Mouse (Mus musculus) T-helper 1 cell (primary cell): ENCODE results near the gene Ss18l1.

Experiments used
- in situ Hi-C: fragments of 300-600 bp; cut with MboI, MseI; formaldehyde crosslinking; loops from one replicate; pipeline ENCODE4 v1.15.1; 2025; ENCODE audit warnings: high pct_unique_total_duplicates

Gene Ss18l1

DNA sequence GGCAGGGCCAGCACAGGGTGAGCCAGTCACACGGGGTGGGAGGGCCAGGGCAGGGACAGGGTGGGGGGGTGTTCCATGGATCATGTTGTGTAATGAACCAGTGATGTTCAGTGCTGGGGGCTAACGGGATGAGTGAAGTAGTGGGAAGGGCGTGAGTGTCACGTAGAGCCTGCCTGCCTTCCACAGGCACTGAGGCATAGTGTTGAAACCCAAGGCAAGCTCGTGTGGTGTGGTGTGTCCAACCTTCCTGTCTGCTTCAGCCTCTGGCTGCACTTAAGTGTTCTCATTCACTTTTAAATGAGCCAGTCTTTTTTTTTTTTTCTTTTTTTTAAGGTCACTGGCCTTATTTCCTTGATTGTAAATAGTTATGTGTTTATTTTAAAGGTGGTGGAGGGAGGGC lies 7.6 kb upstream of the Ss18l1 start:
- in situ Hi-C loops: loop anchor here (5.0 kb wide), 2 partner anchors 67 to 233 kb away; no protein-coding TSS in a partner anchor

DNA sequence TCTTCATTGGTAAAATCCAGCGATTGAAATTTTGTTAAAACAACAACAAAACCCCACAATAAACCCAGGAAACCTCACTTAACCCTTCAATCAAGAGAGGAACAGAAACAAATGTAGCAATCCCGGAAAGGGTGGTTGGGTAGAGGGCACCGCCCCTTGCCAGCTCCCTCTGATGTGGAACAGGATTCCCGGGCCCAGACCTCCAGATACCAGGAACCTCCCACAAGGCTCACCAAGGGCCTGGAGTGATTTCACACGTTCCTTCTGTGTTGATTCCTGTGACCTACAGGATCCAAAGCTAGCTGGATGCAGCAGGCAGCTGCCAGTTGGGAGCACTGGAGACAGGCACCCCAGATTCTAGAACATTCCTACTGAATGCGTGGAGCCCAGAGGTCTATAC lies 1.9 kb upstream of the Ss18l1 start:
- in situ Hi-C loops: no loop called here

DNA sequence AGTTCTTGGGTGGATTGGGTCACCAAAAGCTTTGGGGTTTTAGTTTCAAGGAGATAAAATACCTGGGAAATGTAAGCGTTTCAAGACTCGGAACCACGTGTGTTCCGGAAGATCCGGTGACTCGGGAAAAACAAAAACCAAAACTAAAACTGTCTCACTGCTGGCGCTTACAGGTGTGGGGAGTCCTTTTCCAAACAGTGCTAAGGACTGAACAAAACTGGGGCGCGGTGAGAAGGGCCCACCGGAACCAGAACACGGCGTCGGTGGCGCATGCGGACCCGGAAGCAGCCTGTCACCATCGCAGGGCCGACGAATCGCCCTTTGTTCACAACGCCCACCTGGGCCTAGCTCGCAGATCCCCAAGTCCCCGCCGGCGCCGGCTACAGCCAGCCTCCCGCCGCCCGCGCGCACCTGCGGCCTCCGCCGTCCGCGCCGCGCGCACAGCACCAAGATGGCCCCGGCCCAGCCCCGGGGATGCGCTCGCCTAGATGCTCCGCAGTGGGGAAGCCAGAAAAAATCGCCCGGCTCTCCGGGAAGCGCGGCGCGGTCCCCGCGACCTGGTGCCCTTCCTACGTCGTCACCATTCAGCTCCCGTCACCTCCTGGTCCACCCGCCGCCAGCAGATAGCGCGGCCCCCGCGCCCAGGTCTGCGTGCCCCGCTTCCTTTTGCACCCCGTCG lies 593 bp upstream of the Ss18l1 start:
- in situ Hi-C loops: no loop called here

DNA sequence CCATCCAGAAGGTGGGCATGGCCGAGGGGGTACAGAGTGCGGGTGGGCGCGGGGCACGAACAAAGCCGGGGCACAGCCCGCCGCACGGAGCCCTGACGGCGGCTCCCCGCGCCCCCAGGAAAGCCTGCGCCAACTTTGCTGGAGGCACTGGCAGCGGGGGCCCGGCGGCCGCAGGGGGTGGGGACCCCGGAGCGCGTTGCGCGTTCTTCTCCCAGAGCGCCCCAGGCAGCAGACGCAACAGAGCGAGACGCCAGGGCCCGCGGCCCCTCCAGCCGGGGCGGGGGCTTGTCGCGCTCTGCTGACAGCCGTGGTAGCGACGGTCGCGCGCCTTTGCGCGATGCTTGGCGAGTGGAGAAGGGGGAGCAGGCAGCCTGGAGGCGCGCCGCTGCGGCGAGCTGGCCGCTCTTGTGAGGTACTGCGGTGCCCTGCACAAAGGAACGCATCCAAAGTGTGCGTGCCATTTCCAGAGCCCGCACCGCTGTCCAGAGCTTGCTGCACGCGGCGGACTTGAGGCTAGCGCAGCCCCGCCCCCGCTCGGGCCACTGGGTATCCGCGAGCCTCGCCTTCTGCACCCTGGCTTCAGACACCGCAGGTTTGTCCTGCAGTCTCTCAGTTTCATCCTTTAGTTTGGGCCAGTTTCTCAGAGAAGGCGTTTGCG lies 678 bp downstream of the Ss18l1 start:
- in situ Hi-C loops: no loop called here

DNA sequence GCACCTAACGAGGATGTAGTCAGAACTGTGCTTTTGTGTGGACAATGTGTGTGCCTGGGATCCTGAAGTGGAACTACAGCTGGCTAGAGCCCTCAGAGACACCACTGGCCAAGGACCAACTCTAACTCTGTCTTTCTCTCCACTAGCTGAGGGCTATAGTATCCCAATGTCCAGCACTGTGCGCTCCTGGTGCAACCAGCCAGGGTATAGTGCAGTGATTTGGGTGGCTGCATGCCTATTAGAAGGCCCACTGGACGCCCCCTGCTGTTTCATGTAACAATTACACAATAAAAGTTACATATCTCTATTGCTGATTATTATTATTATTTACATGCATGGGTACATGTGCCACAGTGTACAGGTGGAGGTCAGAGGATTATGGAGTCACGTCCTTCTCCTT lies 3.0 kb downstream of the Ss18l1 start:
- in situ Hi-C loops: loop anchor here (5.0 kb wide), 1 partner anchor 128 kb away; no protein-coding TSS in a partner anchor

DNA sequence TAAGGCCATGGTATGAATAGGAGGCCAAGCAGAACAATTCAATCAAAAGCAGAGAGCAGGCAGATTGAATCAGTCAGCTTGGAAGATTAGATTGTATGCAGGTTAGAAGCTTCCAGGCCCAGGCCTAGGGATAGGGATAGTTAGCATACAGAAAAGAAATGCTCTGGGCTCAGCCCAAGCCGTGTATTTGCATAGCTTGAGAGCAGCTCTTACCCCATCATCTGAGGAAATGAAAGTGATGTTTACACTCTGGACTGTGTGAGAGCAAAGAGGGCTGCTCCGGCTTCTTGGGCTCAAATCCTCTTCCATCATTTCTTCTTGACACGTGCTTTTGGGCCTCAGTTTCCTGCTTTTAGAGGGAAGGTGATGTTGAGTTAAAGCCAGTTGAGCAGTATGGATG lies 5.3 kb downstream of the Ss18l1 start:
- in situ Hi-C loops: loop anchor here (5.0 kb wide), 1 partner anchor 130 kb away; no protein-coding TSS in a partner anchor

DNA sequence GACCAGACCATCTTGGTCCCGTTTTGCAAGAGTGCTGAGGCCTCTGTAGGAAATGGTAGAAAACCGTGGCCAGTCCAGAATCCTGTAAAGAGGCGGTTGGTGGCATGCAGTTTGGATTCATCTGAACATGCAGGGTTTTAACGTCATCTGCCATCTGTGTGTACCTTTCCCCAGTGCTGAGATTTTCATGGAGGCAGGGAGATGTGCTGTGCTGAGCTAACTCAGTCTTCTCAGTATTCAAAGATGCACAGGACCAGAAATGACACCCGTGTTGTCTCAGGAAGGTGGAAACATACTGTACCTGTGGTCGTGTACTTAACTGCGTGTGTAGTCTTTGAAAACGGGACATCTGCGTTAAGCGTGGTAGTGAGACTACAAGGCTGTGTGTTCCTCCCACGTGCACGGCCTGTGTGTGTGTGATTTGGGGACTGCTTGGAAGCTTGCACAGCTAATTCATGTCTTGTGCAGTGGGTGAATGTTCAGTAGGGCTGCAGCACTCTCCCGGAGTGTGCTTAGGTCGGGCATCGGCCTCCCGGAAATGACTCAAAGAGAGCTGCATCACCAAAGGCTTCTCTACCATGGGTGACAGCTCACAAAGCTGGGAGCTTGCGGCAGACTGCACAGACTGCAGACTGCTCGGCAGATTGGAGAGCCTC lies 5.8 kb downstream of the Ss18l1 start:
- in situ Hi-C loops: loop anchor here (5.0 kb wide), 1 partner anchor 131 kb away; no protein-coding TSS in a partner anchor

- in situ Hi-C loops: no loop called here
Measured at GRCm38 (mm10) chr2:180050986-180051385, 8.7 kb downstream of the Ss18l1 start.

DNA sequence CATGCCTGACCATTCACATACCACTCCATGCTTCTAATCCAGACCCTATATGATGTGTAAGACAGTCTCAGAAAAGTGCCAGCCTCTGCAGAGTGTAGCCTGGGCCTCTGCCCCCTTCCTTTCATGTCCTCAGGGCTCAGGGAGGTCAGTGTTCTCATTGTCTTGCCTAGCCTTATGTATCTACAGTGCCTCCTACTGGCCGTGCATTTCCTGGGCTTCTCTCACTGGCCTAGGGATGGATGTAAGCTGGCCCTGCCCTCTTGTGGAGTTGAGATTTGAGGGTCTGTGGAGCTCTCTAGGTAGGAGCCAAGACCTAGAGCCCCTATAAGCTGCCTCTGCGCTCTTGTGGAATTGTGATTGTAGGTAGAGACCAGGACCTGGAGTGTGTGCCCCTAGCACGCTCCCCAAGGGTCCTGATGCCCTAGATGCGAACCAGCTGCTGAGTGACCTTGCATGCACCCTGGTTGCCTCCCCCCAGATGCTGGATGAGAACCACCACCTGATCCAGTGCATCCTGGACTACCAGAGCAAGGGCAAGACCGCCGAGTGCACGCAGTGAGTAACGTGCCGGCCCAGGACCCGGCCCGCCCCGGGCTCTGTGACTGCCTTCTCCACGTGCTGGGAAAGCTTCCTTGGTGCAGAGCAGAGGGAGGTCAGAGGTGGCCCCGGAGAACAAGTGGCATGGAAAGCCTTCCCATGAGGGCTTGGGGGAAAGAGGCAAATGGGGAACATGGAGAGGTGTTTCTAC lies 9.9 kb downstream of the Ss18l1 start:
- in situ Hi-C loops: no loop called here

DNA sequence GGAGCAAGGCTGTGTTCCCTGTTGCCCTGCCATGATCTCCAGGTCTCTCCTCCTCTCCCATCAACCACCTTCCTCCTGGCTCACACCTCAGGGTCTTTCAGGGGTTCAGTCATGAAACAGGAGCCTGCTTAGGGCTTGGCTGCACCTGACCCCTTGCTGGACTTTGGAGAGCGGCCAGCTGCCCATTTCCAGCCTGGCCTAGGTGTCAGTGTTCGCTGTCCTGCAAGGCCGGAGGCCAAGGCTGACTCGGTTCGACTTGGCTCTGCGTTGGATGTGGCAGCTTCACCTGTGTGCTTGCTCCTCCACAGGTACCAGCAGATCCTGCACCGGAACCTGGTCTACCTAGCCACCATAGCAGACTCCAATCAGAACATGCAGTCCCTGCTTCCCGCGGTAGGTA lies 10.7 kb downstream of the Ss18l1 start:
- in situ Hi-C loops: no loop called here

GRCm38 (mm10) chr2:180063338-180064131 lies 21.2 kb downstream of the Ss18l1 start:
- in situ Hi-C loops: no loop called here

GRCm38 (mm10) chr2:180069770-180070480 lies 27.6 kb downstream of the Ss18l1 start:
- in situ Hi-C loops: no loop called here

DNA sequence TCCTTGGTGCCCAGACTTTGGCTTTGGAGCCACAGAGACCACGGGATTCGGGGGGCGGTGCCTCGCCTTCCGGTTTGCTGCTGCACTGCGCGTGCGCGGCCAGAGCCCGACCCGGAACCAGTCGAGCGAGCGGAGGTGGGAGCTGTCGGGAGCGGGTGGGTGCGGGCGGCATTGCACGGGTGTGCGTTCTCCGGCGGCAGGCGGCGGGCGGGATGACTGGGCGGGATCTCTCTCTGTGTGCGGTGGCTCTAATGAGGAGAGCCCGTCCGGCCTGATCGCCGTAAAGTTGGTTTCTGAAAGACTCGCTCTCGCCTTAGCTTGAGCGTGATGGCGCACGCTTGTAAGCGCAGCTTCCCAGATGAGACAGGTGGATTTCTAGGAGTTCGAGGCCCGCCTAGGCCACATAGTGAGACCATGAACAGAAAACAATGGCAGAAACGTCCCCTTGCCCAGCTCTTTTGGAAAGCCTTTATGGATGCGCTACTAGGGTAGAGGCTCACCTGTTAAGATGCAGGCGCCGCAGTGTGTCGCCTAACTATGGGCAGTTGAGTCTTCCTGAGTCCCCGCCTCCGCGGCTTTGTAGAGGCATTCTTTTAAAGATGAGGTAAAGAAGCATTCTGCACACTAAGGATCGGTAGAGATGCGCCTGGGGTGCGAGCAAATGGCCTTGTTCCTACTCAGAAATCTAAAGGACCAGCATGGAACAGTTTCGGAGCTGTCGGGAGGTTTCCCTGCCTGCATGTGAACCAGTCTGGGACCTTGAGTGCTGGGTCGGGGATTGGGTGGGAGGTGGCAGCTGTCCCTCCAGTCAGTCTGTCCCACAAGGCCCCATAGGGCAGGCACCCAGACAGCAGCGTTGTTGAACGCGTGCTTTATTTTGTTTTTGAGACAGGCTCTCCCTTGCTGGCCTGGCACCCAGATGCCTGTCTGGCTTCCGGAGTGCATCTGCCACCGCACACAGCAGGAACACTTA lies 28.5 kb downstream of the Ss18l1 start, which contains the start of gene Mtg2:
TSS of gene Mtg2 (plus strand) at position 108 of the 973 bp plus-strand sequence.
- in situ Hi-C loops: no loop called here

DNA sequence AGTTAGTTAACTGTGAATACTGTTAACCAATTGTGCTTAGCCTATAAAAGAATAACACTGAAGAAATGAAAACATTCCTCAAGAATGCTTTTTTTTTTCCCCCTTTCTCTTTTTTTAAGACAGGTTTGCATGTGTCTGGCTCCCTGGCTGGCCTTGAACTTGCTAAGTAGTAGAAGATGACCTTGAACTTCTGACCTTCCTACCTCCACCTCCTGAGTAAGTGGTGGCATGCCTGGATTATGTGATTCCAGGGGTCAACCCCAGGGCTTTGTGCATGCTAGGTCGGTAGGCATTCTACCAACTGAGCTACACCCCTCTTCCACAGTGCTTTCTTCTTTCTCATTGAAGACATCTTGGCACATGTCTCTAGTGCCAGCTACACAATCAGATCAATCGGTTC lies 29.4 kb downstream of the Ss18l1 start:
- in situ Hi-C loops: no loop called here

GRCm38 (mm10) chr2:180072886-180073285 lies 30.6 kb downstream of the Ss18l1 start:
- in situ Hi-C loops: no loop called here

DNA sequence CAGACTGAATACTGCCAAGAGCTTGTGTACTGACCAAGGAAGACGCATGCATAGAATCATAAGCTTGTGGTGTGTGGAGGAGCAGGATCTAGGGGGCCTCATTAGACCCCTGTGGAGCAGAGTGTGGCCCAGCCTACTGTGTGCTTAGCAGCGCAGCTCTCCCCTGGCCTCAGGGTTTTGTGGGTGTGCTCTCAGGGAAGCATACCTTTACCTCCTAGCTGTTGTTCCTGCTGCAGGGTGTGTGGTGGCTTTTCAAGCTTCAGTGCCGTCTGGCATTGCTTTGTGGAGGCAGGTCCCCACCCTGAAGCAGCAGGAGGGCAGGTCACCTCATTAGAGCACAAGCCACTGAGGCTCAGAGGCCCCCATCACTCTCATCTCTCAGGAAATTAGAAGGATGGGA lies 35.3 kb downstream of the Ss18l1 start:
- in situ Hi-C loops: no loop called here

GRCm38 (mm10) chr2:180080680-180081079 lies 38.4 kb downstream of the Ss18l1 start:
- in situ Hi-C loops: no loop called here

- in situ Hi-C loops: no loop called here
Measured at GRCm38 (mm10) chr2:180083063-180083462, 40.8 kb downstream of the Ss18l1 start.

GRCm38 (mm10) chr2:180084565-180084964 lies 42.3 kb downstream of the Ss18l1 start:
- in situ Hi-C loops: no loop called here
